ENCODE assay signal across 11 mouse cellular contexts in the genomic region with DNA sequence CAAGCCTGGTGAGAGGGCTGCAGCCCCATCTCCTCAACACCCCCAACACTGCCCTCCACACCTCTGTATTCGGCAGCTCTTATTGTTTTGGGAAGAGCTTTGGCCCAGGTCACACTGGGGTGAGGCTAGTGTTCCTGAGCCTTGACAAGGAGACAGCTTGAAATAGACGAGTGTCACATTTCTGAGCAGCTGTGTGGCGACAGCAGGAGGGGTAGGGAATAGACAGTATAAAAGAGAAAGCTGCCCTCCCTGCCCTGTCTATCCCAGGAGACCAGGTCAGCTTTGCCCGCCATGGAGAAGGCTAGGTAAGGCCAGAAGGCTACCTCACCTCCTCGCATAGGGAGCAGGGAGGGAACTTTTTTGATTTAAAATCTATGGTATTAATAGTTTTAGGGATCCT. TPM values are rescaled to one million over a fixed set of nuclear protein-coding genes. Genes with fewer than 3 reads are reported as not detected.
A peak's percentile ranks its signal among the peaks of the same experiment; 100 is the strongest.
DNase-seq lines count a peak whose midpoint lies in the region; ATAC-seq and TF ChIP-seq lines count a peak whose summit lies in the region.
"Had no signal": no experiment of that assay in that cellular context is flagged by ENCODE, and none has a peak within 500 bp of the region (broad histone marks: within the 10 kb centered on the region; RNA-seq: fewer than 3 reads in every experiment).

A gene (plus strand): TSS at position 257 of the 400 bp plus-strand sequence.

- H3K4me2 ChIP-seq in kidney, embryonic 16.5 days (replicated peaks; ENCODE audit: low read depth, low read length) = no peak within 1 kb of the TSS; the same call in 1 of the 2 replicates

- WGBS in kidney, embryonic 16.5 days = 36% methylated on average over 5 of the region's 5 CpGs

- DNase-seq in kidney, adult 11 months = no peak
- no peak for DNase-seq in ES-E14 (ENCODE audit: low read depth, low spot score)
- DNase-seq in gastrocnemius, adult 8-10 months (ENCODE audit: low spot score in 2 of 2) = peak in 1 of 2 experiments; percentile 64
- DNase-seq in heart, postnatal 14 days = peak in 1 of 2 experiments; percentile 44
- no peak for DNase-seq in natural killer cell, adult 2 months (ENCODE audit: low spot score in 2 of 2)
- no peak for DNase-seq in left cerebral cortex, adult 9 months (ENCODE audit: low spot score in 2 of 2)
- no peak for DNase-seq in c-Kit-positive CD71-positive TER-119-positive erythroid progenitor cells, embryonic 14.5 days (ENCODE audit: low spot score)
- DNase-seq: right cerebral cortex, postnatal 14 days had no signal

- ATAC-seq in kidney, embryonic 16.5 days (ENCODE audit: low FRiP score, low TSS enrichment) = no peak
- ATAC-seq: midbrain, embryonic 15.5 days had no signal

- peak within 1 kb of the TSS; percentile 69 for H3K27ac ChIP-seq in kidney, embryonic 16.5 days (ENCODE audit: low read length)
- peak within 1 kb of the TSS; percentile 29; the same call in 1 of the 2 replicates for H3K27ac ChIP-seq in ES-E14 (ENCODE audit: insufficient read depth, low read depth, low read length, poor library complexity, severe bottlenecking)
- H3K27ac ChIP-seq: midbrain, embryonic 15.5 days had no signal

- intact Hi-C loops in heart, postnatal 14 days (cut with DNase I) = no loop called here

- H3K9ac ChIP-seq in kidney, embryonic 16.5 days (replicated peaks; ENCODE audit: low read length) = no peak within 1 kb of the TSS
- H3K9ac ChIP-seq in ES-E14 (ENCODE audit: insufficient read depth, low read depth, low read length, poor library complexity, severe bottlenecking) = peak within 1 kb of the TSS; percentile 19; the same call in 1 of the 2 replicates
- H3K9ac ChIP-seq: midbrain, embryonic 15.5 days had no signal

- no peaks in the 10 kb centered on the region for H3K36me3 ChIP-seq in kidney, embryonic 16.5 days (ENCODE audit: insufficient read depth, low read length)
- H3K36me3 ChIP-seq in ES-E14 (ENCODE audit: control insufficient read depth, insufficient read depth, low read length, poor library complexity, severe bottlenecking) = no peaks in the 10 kb centered on the region
- H3K36me3 ChIP-seq: midbrain, embryonic 15.5 days had no signal

- H3K4me1 ChIP-seq in kidney, embryonic 16.5 days (ENCODE audit: insufficient read depth, low read length) = peaks cover 25% of the 10 kb centered on the region
- H3K4me1 ChIP-seq in ES-E14 (ENCODE audit: control insufficient read depth in 2 of 2, insufficient read depth in 2 of 2, low read length in 2 of 2, poor library complexity in 1 of 2) = peaks cover 15 to 25% of the 10 kb centered on the region in 2 experiments

- no peaks in the 10 kb centered on the region for H3K9me3 ChIP-seq in kidney, embryonic 16.5 days (ENCODE audit: low read length)
- no peaks in the 10 kb centered on the region for H3K9me3 ChIP-seq in ES-E14 (ENCODE audit: control insufficient read depth, insufficient read depth, low read depth, low read length)
- H3K9me3 ChIP-seq: midbrain, embryonic 15.5 days had no signal

- H3K27me3 ChIP-seq in kidney, embryonic 16.5 days (ENCODE audit: insufficient read depth, low read length) = 0 out of 2 replicates have a peak, but pooled peaks cover 3% of the 10 kb centered on the region
- H3K27me3 ChIP-seq: midbrain, embryonic 15.5 days had no signal

- no peak within 1 kb of the TSS for H3K4me3 ChIP-seq in kidney, embryonic 16.5 days (ENCODE audit: low read length)
- peak within 1 kb of the TSS; percentile 27 to 55 for H3K4me3 ChIP-seq in ES-E14 (ENCODE audit: insufficient read depth in 1 of 2, low read depth in 1 of 2, low read length in 2 of 2, poor library complexity in 1 of 2, severe bottlenecking in 1 of 2)
- H3K4me3 ChIP-seq: midbrain, embryonic 15.5 days had no signal

- in situ Hi-C loops in ES-E14 (cut with MboI; ENCODE audit: low sequenced_read_pairs in 2 of 2, unreplicated experiment in 2 of 2) = no loop called here

TF ChIP-seq in ES-E14, 5 proteins besides CTCF, POLR2A, EP300 and RAD21:
- TF ChIP-seq ZNF384 (IDR thresholded peaks at IDR 0.05; ENCODE audit: low read depth, low read length) = no peak
- no peak for TF ChIP-seq MAFK (IDR thresholded peaks at IDR 0.05; ENCODE audit: insufficient read depth, low read depth, low read length)
- TF ChIP-seq ZC3H11A (IDR thresholded peaks at IDR 0.05; ENCODE audit: borderline replicate concordance, low read depth, low read length) = no peak
- no peak for TF ChIP-seq CHD2 (IDR thresholded peaks at IDR 0.05; ENCODE audit: low read depth, low read length)
- no peak for TF ChIP-seq HCFC1 (IDR thresholded peaks at IDR 0.05; ENCODE audit: borderline replicate concordance, insufficient read depth, low read length)

RNA-seq across cellular contexts. Expression of the gene that starts here (rescaled TPM):
- polyA plus RNA-seq in kidney, embryonic 16.5 days (2015; fragmentation: Nextera tagmentation; extraction: Ambion mirVana) = 1.0 and 1.2 TPM in 2 replicates
- total RNA-seq in ES-E14 (2012; rRNA removed) = 0.45 and 0.90 TPM in 2 replicates
- 100 to 1,000 TPM; 502 to 604 (median 539) TPM for total RNA-seq in gastrocnemius, adult 8-10 months (2022)
- total RNA-seq in heart, postnatal 14 days (2021) = 100 to 1,000 TPM; 131 to 158 TPM
- total RNA-seq: MEL had no signal

Comparison
In these comparisons a context has a peak if more than half of its experiments do, and no peak if none do; other contexts are left out.
1. RNA of the gene that starts here (total RNA-seq): 502 to 604 TPM in gastrocnemius, adult 8-10 months and 131 to 158 TPM in heart, postnatal 14 days; 0.45 to 0.90 TPM in ES-E14; every median in the first group is over 10 times any median in the second.